Mouse (Mus musculus) liver, postnatal 0 days (tissue): ENCODE data around the gene Lrp2. TPM values are rescaled to one million over a fixed set of nuclear protein-coding genes. Genes with fewer than 3 reads are reported as not detected.

ENCODE experiments used
- ATAC-seq: fragments of 200-750 bp; cut with Nextera tagmentation; 2 replicates; pipeline ENCODE4 v1.8.0; 2017; ENCODE audit warnings: mild to moderate bottlenecking, moderate library complexity
- DNase-seq: peaks from one replicate; pipeline ENCODE4 v3.0.0-alpha.2; 2016
- H3K27ac ChIP-seq: fragments of 300-500 bp; sonication (generic); 2 replicates; pipeline ENCODE4 v1.5.1; 2014; ENCODE audit warnings: antibody characterized with exemption, moderate library complexity, mild to moderate bottlenecking, low read depth
- H3K27me3 ChIP-seq: fragments of 300-500 bp; sonication (generic); 2 replicates; pipeline ENCODE4 v1.6.1; 2014; ENCODE audit warnings: low read length, control low read depth, mixed read lengths; ENCODE audit not compliant: insufficient read depth
- H3K36me3 ChIP-seq: fragments of 300-500 bp; sonication (generic); replicated peaks from 2 replicates; pipeline ENCODE4 v1.6.1; 2014; ENCODE audit warnings: mild to moderate bottlenecking, control low read depth, low read length, moderate library complexity, mixed read lengths; ENCODE audit not compliant: insufficient read depth
- H3K4me1 ChIP-seq: fragments of 300-500 bp; sonication (generic); 2 replicates; pipeline ENCODE4 v1.6.1; 2014; ENCODE audit warnings: antibody characterized with exemption, mild to moderate bottlenecking, control low read depth; ENCODE audit not compliant: insufficient read depth
- H3K4me2 ChIP-seq: fragments of 300-500 bp; sonication (generic); 2 replicates; pipeline ENCODE4 v1.6.1; 2014; ENCODE audit warnings: low read depth, mild to moderate bottlenecking, low read length, moderate library complexity, mixed read lengths
- H3K4me3 ChIP-seq: fragments of 300-500 bp; sonication (generic); 2 replicates; pipeline ENCODE4 v1.5.1; 2014; ENCODE audit warnings: low read depth, low read length
- H3K9ac ChIP-seq: fragments of 300-500 bp; sonication (generic); replicated peaks from 2 replicates; pipeline ENCODE4 v1.6.1; 2014; ENCODE audit warnings: mild to moderate bottlenecking, moderate library complexity
- H3K9me3 ChIP-seq: fragments of 300-500 bp; sonication (generic); 2 replicates; pipeline ENCODE4 v1.6.1; 2016; ENCODE audit warnings: mild to moderate bottlenecking, control low read depth, low read length, mixed read lengths
- CTCF ChIP-seq: sonication (generic); IDR thresholded peaks from 2 replicates; pipeline ENCODE4 v1.5.1; 2016; ENCODE audit warnings: antibody characterized with exemption, low read depth
- EP300 ChIP-seq: IDR thresholded peaks from 2 replicates; pipeline ENCODE4 v1.6.1; 2016; ENCODE audit warnings: antibody characterized with exemption, low read depth, mild to moderate bottlenecking
- WGBS: fragments of 180-500 bp; shearing (Covaris S2); extraction: QIAGEN DNeasy Blood & Tissue Kit; methylation state at CpG from one replicate; pipeline ENCODE4 v1.1.7; 2014; ENCODE audit not compliant: insufficient replicate concordance; 5-methylcytosine and 5-hydroxymethylcytosine counted together
- polyA plus RNA-seq: library from polyadenylated mRNA; unstranded; fragments of >200 nt; fragmentation: Nextera tagmentation; extraction: Ambion mirVana; gene quantifications from 2 replicates; pipeline ENCODE4 v1.2.1, GENCODE M21; 2015

Lrp2 gene
- polyA plus RNA-seq, 1 experiment from 2014 or later = 0.05 TPM

DNA sequence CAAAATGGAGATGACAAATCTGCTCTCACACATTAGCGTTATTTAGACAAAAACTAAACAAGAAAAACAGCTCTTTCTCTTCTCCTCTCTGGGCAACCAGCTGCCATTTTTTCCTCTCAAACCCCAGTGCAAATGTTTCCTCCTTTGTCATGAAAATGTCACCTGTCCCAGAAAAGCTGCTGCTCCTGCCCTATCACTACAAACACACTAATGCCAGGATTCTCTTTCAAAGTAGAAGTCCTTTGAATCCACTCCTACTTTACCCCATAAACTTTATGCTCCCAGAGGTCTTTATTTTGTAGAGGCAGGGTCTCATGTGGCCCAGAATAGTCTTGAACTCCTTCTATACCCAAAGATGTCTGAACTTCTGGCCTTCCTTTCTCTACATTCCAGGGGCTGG lies 6.7 kb upstream of the Lrp2 start:
- no peaks in the 10 kb centered on the region for H3K9me3 ChIP-seq
- no peak overlapping the region for H3K9ac ChIP-seq
- WGBS = 48% methylated on average over 1 of the region's 1 CpGs
- no peak overlapping the region for H3K4me2 ChIP-seq
- H3K4me3 ChIP-seq = no peak overlapping the region
- peaks cover 9% of the 10 kb centered on the region for H3K27me3 ChIP-seq
- H3K36me3 ChIP-seq = no peaks in the 10 kb centered on the region
- no peak for DNase-seq
- no peak for ATAC-seq
- no peaks in the 10 kb centered on the region; the same call in 1 of the 2 replicates for H3K4me1 ChIP-seq
- TF ChIP-seq CTCF = no peak
- no peak for TF ChIP-seq EP300
- H3K27ac ChIP-seq = no peak overlapping the region

- Histone ChIP-seq H3K4me2 (no peak overlapping the region), H3K36me3 (no peaks in the 10 kb centered on the region), H3K4me1 (no peaks in the 10 kb centered on the region; the same call in 1 of the 2 replicates), H3K4me3 (no peak overlapping the region), H3K27me3 (peaks cover 14% of the 10 kb centered on the region), H3K9me3 (no peaks in the 10 kb centered on the region), H3K27ac (no peak overlapping the region), H3K9ac (no peak overlapping the region)
- TF ChIP-seq CTCF (no peak), EP300 (no peak)
- DNase-seq (no peak), ATAC-seq (no peak)
- 58% methylated on average over 7 of the region's 7 CpGs for WGBS
Measured at GRCm38 (mm10) chr2:69591966-69592505, 6.2 kb upstream of the Lrp2 start.

DNA sequence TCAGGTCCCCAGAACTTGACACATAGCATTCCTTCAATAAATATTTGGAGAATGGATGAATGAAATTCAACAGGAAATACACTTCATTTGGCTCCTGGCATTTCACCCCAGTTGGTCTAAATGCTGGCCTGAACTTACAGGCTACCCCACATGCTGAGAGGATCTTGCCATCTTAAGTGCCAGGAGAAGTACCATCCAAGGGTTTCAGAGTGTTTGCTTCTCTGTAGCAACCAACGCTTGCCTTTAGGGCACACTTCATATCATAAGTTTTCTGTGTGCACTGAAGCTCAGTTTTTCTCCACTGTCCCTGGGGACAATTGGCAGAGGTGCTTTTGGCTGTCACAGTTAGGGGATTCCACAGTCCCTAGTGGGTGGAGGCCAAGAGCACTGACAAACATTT lies 4.7 kb upstream of the Lrp2 start:
- peaks cover 7% of the 10 kb centered on the region for H3K4me1 ChIP-seq
- no peak for ATAC-seq

GRCm38 (mm10) chr2:69587896-69588295 lies 2.0 kb upstream of the Lrp2 start:
- Histone ChIP-seq H3K9me3 (no peaks in the 10 kb centered on the region), H3K27ac (no peak overlapping the region), H3K36me3 (no peaks in the 10 kb centered on the region), H3K4me3 (no peak overlapping the region), H3K27me3 (peaks cover 51% of the 10 kb centered on the region), H3K4me1 (peaks cover 11% of the 10 kb centered on the region), H3K4me2 (0 out of 2 replicates have a peak overlapping the region, but pooled peaks have one; percentile 67), H3K9ac (no peak overlapping the region)
- TF ChIP-seq EP300 (no peak), CTCF (no peak)
- no peak for DNase-seq
- 2% methylated on average over 23 of the region's 23 CpGs for WGBS
- no peak for ATAC-seq

More for the DNA sequence above, 4.7 kb upstream of the Lrp2 start:
- no peak for DNase-seq
- H3K9ac ChIP-seq = no peak overlapping the region
- 65% methylated on average over 1 of the region's 1 CpGs for WGBS
- H3K9me3 ChIP-seq = no peaks in the 10 kb centered on the region
- H3K27me3 ChIP-seq = peaks cover 28% of the 10 kb centered on the region
- H3K36me3 ChIP-seq = no peaks in the 10 kb centered on the region
- no peak for TF ChIP-seq EP300
- TF ChIP-seq CTCF = no peak
- H3K27ac ChIP-seq = no peak overlapping the region
- no peak overlapping the region for H3K4me2 ChIP-seq
- no peak overlapping the region for H3K4me3 ChIP-seq

GRCm38 (mm10) chr2:69586821-69587728 lies 1.2 kb upstream of the Lrp2 start:
- H3K27ac ChIP-seq = no peak overlapping the region
- H3K9me3 ChIP-seq = no peaks in the 10 kb centered on the region
- no peaks in the 10 kb centered on the region for H3K36me3 ChIP-seq
- no peak for DNase-seq
- TF ChIP-seq CTCF = peak; percentile 12; the same call in 1 of the 2 replicates
- TF ChIP-seq EP300 = no peak
- peak overlapping the region; percentile 67 for H3K4me2 ChIP-seq
- ATAC-seq = peak; percentile 40; the same call in 1 of the 2 replicates
- under 1% methylated on average over 26 of the region's 26 CpGs for WGBS
- H3K27me3 ChIP-seq = peaks cover 56% of the 10 kb centered on the region
- H3K9ac ChIP-seq = no peak overlapping the region
- H3K4me3 ChIP-seq = peak overlapping the region; percentile 44
- peaks cover 11% of the 10 kb centered on the region for H3K4me1 ChIP-seq

DNA sequence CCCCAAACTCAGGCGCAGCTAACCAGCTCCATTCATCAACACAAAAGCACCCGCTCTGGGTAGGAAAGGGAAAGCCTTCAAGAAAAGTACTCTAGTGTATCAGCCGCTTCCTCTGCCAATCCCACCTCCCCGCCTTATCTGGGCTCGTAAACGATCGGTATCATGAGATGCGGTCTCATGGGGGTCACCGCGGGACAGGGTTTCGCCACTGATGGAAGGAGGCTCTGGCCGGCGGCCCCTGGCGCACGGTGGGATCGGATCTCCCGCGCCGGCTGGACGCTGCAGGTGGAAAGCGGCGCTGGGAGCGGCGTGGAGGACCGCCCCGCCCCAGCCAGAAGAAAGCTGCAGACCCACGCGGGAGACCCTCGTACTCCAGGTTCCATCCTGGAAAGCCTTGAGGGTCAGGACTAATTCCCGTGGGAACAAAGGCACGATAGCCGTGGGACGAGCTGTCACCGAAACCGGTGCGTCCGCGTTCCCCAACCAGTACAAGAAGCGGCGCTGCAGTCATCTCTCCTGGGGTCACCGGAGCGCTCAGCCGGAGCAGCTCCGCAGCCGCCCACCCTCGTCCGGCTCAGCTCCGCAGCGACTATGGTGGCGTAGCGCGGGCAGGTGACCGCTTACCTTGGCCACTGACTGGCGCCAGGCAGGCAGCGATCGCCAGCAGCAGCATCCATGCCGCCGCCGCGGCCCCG lies 527 bp downstream of the Lrp2 start:
- under 1% methylated on average over 61 of the region's 61 CpGs for WGBS
- Histone ChIP-seq H3K36me3 (no peaks in the 10 kb centered on the region), H3K27me3 (peaks cover 56% of the 10 kb centered on the region), H3K27ac (no peak overlapping the region), H3K4me1 (peaks cover 11% of the 10 kb centered on the region), H3K4me3 (peak overlapping the region; percentile 49), H3K9me3 (no peaks in the 10 kb centered on the region), H3K4me2 (peak overlapping the region; percentile 77), H3K9ac (no peak overlapping the region)
- TF ChIP-seq CTCF = no peak
- ATAC-seq (no peak), DNase-seq (peak; percentile 21)
